In the genomic region with DNA sequence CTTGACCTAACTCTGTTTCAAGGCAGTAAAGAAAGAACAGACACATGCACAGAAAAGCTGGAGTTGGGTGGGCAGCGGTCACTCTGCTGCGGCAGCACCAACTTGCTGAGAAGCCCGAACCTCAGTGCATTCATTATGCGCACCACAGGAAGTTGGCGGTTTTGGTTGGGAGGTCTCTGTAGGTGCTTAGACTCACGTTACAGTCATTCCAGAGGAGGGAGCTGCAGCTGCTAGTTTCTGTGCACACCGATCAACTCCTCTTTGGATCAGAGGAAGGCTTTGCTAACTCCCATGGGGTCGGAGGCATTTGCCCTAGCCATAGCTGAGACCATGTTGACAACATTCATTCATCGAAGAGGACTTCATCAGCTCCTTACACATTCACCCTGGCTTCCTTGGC, we compare ENCODE assay signal across 7 mouse cellular contexts.
"Had no signal": no experiment of that assay in that cellular context is flagged by ENCODE, and none has a peak within 500 bp of the region (broad histone marks: within the 10 kb centered on the region; RNA-seq: fewer than 3 reads in every experiment).

No protein-coding gene starts in this region.

- DNase-seq: kidney, adult 8-10 months; kidney, postnatal 36 days; layer of hippocampus, adult 9-11 months; layer of hippocampus, postnatal 36 days; lung, adult 18-20 months; right cerebral cortex, postnatal 4 days; spleen, adult 18-20 months had no signal
